Mouse (Mus musculus) CD4-positive, CD25-positive, alpha-beta regulatory T cell, adult 4 months (primary cell): Measurements from ENCODE around the gene Tecta. TPM values are rescaled to one million over a fixed set of nuclear protein-coding genes. Genes with fewer than 3 reads are reported as not detected.

ENCODE experiments used
- ATAC-seq: one replicate; pipeline ENCODE4 v1.8.0; 2017
- polyA plus RNA-seq, 2 experiments: library from polyadenylated mRNA; unstranded; fragments of 100-300 nt; shearing (Covaris generic); gene quantifications; one replicate each; pipeline ENCODE4 v1.2.1; 2017

Tecta gene
- polyA plus RNA-seq, 2 experiments from 2014 or later: not detected

GRCm38 (mm10) chr9:42385656-42386055 lies 14.1 kb downstream of the Tecta start:
- ATAC-seq: no peak

- no peak for ATAC-seq
Observed at GRCm38 (mm10) chr9:42382628-42383347, 16.9 kb downstream of the Tecta start.

- no peak for ATAC-seq
Observed at GRCm38 (mm10) chr9:42382063-42382462, 17.7 kb downstream of the Tecta start.

GRCm38 (mm10) chr9:42378071-42378470 lies 21.7 kb downstream of the Tecta start:
- no peak for ATAC-seq

- ATAC-seq: no peak
Observed at GRCm38 (mm10) chr9:42377656-42378055, 22.1 kb downstream of the Tecta start.

GRCm38 (mm10) chr9:42371670-42372368 lies 27.9 kb downstream of the Tecta start:
- ATAC-seq: no peak

GRCm38 (mm10) chr9:42357585-42357984 lies 42.1 kb downstream of the Tecta start:
- no peak for ATAC-seq

GRCm38 (mm10) chr9:42354871-42355270 lies 44.9 kb downstream of the Tecta start:
- no peak for ATAC-seq

GRCm38 (mm10) chr9:42349791-42350190 lies 49.9 kb downstream of the Tecta start:
- no peak for ATAC-seq

- ATAC-seq: no peak
Observed at GRCm38 (mm10) chr9:42346297-42346696, 53.4 kb downstream of the Tecta start.

GRCm38 (mm10) chr9:42339151-42339550 lies 60.6 kb downstream of the Tecta start:
- no peak for ATAC-seq

- ATAC-seq: no peak
Observed at GRCm38 (mm10) chr9:42337026-42337425, 62.7 kb downstream of the Tecta start.

GRCm38 (mm10) chr9:42336575-42336974 lies 63.2 kb downstream of the Tecta start:
- no peak for ATAC-seq

- no peak for ATAC-seq
Observed at GRCm38 (mm10) chr9:42334885-42335284, 64.8 kb downstream of the Tecta start.

- ATAC-seq: no peak
Observed at GRCm38 (mm10) chr9:42332692-42333091, 67.0 kb downstream of the Tecta start.

GRCm38 (mm10) chr9:42331341-42331740 lies 68.4 kb downstream of the Tecta start:
- no peak for ATAC-seq

- ATAC-seq: no peak
Observed at GRCm38 (mm10) chr9:42329753-42330152, 70.0 kb downstream of the Tecta start.

GRCm38 (mm10) chr9:42326688-42327440 lies 72.9 kb downstream of the Tecta start:
- no peak for ATAC-seq

GRCm38 (mm10) chr9:42324640-42325394 lies 74.9 kb downstream of the Tecta start:
- no peak for ATAC-seq

GRCm38 (mm10) chr9:42323238-42323637 lies 76.5 kb downstream of the Tecta start:
- no peak for ATAC-seq

- ATAC-seq: no peak
Observed at GRCm38 (mm10) chr9:42321442-42321841, 78.3 kb downstream of the Tecta start.

GRCm38 (mm10) chr9:42320616-42321015 lies 79.1 kb downstream of the Tecta start:
- no peak for ATAC-seq
